Mouse (Mus musculus) intestine, postnatal 0 days (tissue): ENCODE measurements at regions not wholly inside any gene's neighbourhood (a gene's known extent, or its start where the extent isn't known, plus 50 kb on each side); places are given as distances from the start of the nearest gene placed in this dataset.

Source experiments
- ATAC-seq: fragments of 200-750 bp; cut with Nextera tagmentation; 2 replicates; pipeline ENCODE4 v1.8.0; 2017; ENCODE audit warnings: mild to moderate bottlenecking, moderate TSS enrichment, moderate library complexity
- H3K27ac ChIP-seq: fragments of 300-500 bp; sonication (generic); 2 replicates; pipeline ENCODE4 v1.5.1; 2014; ENCODE audit warnings: mild to moderate bottlenecking, low read depth, low read length, moderate library complexity
- H3K27me3 ChIP-seq: fragments of 300-500 bp; sonication (generic); replicated peaks from 2 replicates; pipeline ENCODE4 v1.6.1; 2014; ENCODE audit warnings: low read length, mixed read lengths; ENCODE audit not compliant: control insufficient read depth, insufficient read depth
- H3K36me3 ChIP-seq: fragments of 300-500 bp; sonication (generic); 2 replicates; pipeline ENCODE4 v1.6.1; 2014; ENCODE audit warnings: mild to moderate bottlenecking, moderate library complexity; ENCODE audit not compliant: control insufficient read depth, insufficient read depth
- H3K4me1 ChIP-seq: fragments of 300-500 bp; sonication (generic); replicated peaks from 2 replicates; pipeline ENCODE4 v1.6.1; 2014; ENCODE audit warnings: antibody characterized with exemption, low read length, mixed read lengths; ENCODE audit not compliant: control insufficient read depth, insufficient read depth
- H3K4me2 ChIP-seq: fragments of 300-500 bp; sonication (generic); replicated peaks from 2 replicates; pipeline ENCODE4 v1.6.1; 2014; ENCODE audit warnings: low read depth, mild to moderate bottlenecking, moderate library complexity
- H3K4me3 ChIP-seq: fragments of 300-500 bp; sonication (generic); 2 replicates; pipeline ENCODE4 v1.5.1; 2014; ENCODE audit warnings: low read depth, low read length
- H3K9ac ChIP-seq: fragments of 300-500 bp; sonication (generic); 2 replicates; pipeline ENCODE4 v1.6.1; 2014; ENCODE audit warnings: mild to moderate bottlenecking, low read depth, low read length
- H3K9me3 ChIP-seq: fragments of 300-500 bp; sonication (generic); 2 replicates; pipeline ENCODE4 v1.6.1; 2016; ENCODE audit warnings: mixed run types; ENCODE audit not compliant: control insufficient read depth
- CTCF ChIP-seq: sonication (generic); IDR thresholded peaks from 2 replicates; pipeline ENCODE4 v1.5.1; 2016; ENCODE audit warnings: low read depth, mild to moderate bottlenecking, control low read depth, antibody characterized with exemption, moderate library complexity
- WGBS: fragments of 180-500 bp; shearing (Covaris S2); extraction: QIAGEN DNeasy Blood & Tissue Kit; methylation state at CpG from one replicate; pipeline ENCODE4 v1.1.7; 2014; 5-methylcytosine and 5-hydroxymethylcytosine counted together

GRCm38 (mm10) chr8:26349854-26350253 lies 230.5 kb downstream of the Gm45692 start:
- no peaks in the 10 kb centered on the region for H3K4me1 ChIP-seq
- 85% methylated on average over 3 of the region's 3 CpGs for WGBS
- H3K9ac ChIP-seq = no peak overlapping the region
- no peak overlapping the region for H3K27ac ChIP-seq
- no peak for ATAC-seq
- no peak overlapping the region for H3K4me3 ChIP-seq
- H3K27me3 ChIP-seq = no peaks in the 10 kb centered on the region
- no peak for TF ChIP-seq CTCF
- no peaks in the 10 kb centered on the region for H3K9me3 ChIP-seq
- H3K4me2 ChIP-seq = no peak overlapping the region
- H3K36me3 ChIP-seq = no peaks in the 10 kb centered on the region

- no peak for ATAC-seq
These were observed 231.3 kb downstream of the Gm45692 start for GRCm38 (mm10) chr8:26350616-26351015.

GRCm38 (mm10) chr8:26351643-26352540 lies 232.6 kb downstream of the Gm45692 start:
- no peaks in the 10 kb centered on the region for H3K4me1 ChIP-seq
- no peak for TF ChIP-seq CTCF
- no peaks in the 10 kb centered on the region for H3K27me3 ChIP-seq
- H3K4me2 ChIP-seq = peak overlapping the region; percentile 60
- no peaks in the 10 kb centered on the region for H3K36me3 ChIP-seq
- H3K4me3 ChIP-seq = peak overlapping the region; percentile 15; the same call in 1 of the 2 replicates
- H3K9ac ChIP-seq = no peak overlapping the region
- 15% methylated on average over 21 of the region's 21 CpGs for WGBS
- peak; percentile 66 for ATAC-seq
- no peaks in the 10 kb centered on the region for H3K9me3 ChIP-seq
- H3K27ac ChIP-seq = peak overlapping the region; percentile 46

More at GRCm38 (mm10) chr8:26350616-26351015, 231.3 kb downstream of the Gm45692 start:
- H3K4me2 ChIP-seq = no peak overlapping the region
- WGBS = 81% methylated on average over 4 of the region's 4 CpGs
- no peaks in the 10 kb centered on the region for H3K9me3 ChIP-seq
- no peaks in the 10 kb centered on the region for H3K27me3 ChIP-seq
- no peak overlapping the region for H3K27ac ChIP-seq
- H3K4me1 ChIP-seq = no peaks in the 10 kb centered on the region
- no peak overlapping the region for H3K4me3 ChIP-seq
- no peak overlapping the region for H3K9ac ChIP-seq
- H3K36me3 ChIP-seq = no peaks in the 10 kb centered on the region
- no peak for TF ChIP-seq CTCF

DNA sequence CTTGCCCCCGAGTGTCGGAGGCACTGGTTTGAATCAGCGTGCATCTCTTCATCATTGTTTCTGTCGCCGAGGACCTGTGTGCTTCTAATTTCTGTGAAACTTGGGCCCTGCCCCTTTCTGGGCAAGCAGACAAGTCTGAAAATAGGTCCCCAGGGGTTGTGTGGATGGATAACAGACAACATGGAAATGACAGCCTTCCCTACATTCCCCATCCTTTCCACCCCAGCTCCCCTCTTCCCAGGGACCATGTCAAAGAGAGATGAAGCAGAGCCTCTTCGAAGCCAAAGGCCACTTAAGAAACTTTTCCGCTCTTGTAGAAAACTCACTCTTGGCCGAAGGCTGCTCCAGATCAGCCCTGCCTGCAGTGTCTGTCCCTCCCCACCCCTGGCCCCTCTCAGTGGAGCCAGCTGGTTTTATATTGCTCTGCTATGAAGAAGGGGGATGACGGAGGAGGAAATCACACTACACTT lies 233.2 kb downstream of the Gm45692 start:
- no peak for TF ChIP-seq CTCF
- peak; percentile 68 for ATAC-seq
- Histone ChIP-seq H3K27me3 (no peaks in the 10 kb centered on the region), H3K27ac (peak overlapping the region; percentile 46; the same call in 1 of the 2 replicates), H3K4me1 (no peaks in the 10 kb centered on the region), H3K9me3 (no peaks in the 10 kb centered on the region), H3K4me3 (no peak overlapping the region), H3K4me2 (peak overlapping the region; percentile 60), H3K9ac (no peak overlapping the region), H3K36me3 (no peaks in the 10 kb centered on the region)
- WGBS = 48% methylated on average over 9 of the region's 9 CpGs

DNA sequence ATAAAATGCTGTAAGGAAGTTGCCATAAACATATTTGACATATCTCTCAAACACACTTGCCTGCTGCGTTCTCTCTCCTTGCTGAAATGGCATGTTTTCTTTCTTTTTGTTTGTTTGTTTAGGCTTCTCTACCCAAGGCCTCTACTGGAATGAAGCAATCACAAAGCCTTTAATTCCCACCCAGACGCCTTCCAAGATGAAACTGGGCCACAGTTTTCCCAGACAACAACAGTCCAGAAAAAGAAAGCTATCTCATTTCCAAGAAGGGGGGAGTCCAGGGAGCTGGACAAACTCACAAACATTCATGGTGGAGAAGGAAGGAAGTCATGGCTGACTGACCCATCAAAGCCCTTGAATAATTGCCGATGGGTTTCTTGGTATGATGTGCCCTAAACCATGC lies 234.1 kb downstream of the Gm45692 start:
- H3K9ac ChIP-seq = no peak overlapping the region
- no peaks in the 10 kb centered on the region for H3K9me3 ChIP-seq
- H3K27me3 ChIP-seq = no peaks in the 10 kb centered on the region
- ATAC-seq = no peak
- TF ChIP-seq CTCF = no peak
- H3K4me3 ChIP-seq = no peak overlapping the region
- 66% methylated on average over 3 of the region's 3 CpGs for WGBS
- no peaks in the 10 kb centered on the region for H3K4me1 ChIP-seq
- H3K4me2 ChIP-seq = no peak overlapping the region
- H3K27ac ChIP-seq = peak overlapping the region; percentile 46; the same call in 1 of the 2 replicates
- H3K36me3 ChIP-seq = no peaks in the 10 kb centered on the region

GRCm38 (mm10) chr8:26354516-26354915 lies 235.2 kb downstream of the Gm45692 start:
- Histone ChIP-seq H3K4me2 (no peak overlapping the region), H3K4me1 (no peaks in the 10 kb centered on the region), H3K4me3 (no peak overlapping the region), H3K9me3 (no peaks in the 10 kb centered on the region), H3K27ac (no peak overlapping the region), H3K36me3 (no peaks in the 10 kb centered on the region), H3K9ac (no peak overlapping the region), H3K27me3 (no peaks in the 10 kb centered on the region)
- ATAC-seq = no peak
- no peak for TF ChIP-seq CTCF
- WGBS = 40% methylated on average over 4 of the region's 4 CpGs
